Mouse (Mus musculus) thymus, adult 18-20 months (tissue): ENCODE measurements around the gene Gm49345.
A peak's percentile ranks its signal among the peaks of the same experiment; 100 is the strongest.
"Not testable (repeated sequence)": the region's sequence is repeated elsewhere in the genome, so short reads cannot be mapped to it uniquely, and the experiment has no call there.

ENCODE experiments used
- DNase-seq, 2 experiments: peaks; one replicate each; pipeline ENCODE4 v3.0.0; 2022; ENCODE audit warnings: mixed read lengths in 2 of 2

Gm49345 gene

DNA sequence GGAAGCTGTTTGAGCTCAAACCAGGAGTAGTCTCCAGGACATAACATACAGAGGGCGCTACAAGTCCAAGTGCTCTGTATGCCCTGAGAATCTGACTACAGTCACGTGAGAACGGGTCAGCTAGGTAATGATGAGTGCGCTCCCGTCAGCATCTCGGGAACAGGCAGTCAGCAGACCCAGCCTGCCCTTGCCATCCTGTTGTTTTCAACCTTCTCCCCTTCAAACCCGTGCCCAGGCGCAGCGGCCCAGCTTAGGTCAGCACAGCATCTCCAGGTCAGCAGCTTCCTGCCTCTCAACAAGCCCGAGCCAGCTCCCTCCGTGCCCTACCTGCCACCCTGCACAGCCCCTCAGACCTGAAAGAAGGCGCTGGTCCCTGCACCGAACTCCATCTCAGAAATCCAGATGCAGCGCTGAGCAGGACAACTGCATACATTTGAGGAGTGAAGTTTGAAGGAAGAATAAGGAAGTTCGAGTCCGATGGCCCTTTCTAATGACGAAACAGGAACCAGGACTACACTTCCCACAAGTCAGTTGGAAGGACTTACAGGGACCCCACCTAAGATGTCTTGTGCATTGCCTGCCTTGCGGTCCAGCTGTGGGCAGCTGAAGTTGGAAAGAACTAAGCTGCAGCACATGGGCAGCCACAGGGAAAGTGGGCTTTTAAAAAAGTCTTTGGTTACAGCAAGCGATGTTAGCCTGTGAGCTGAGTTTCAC, at the start of gene Gm49345, which contains the start of gene Zfp729a:
TSS of gene Gm49345 (minus strand) at position 476 of the 714 bp plus-strand sequence.
TSS of gene Zfp729a (minus strand) at position 498 of the 714 bp plus-strand sequence.
- peak; percentile 60 to 79 for DNase-seq

DNA sequence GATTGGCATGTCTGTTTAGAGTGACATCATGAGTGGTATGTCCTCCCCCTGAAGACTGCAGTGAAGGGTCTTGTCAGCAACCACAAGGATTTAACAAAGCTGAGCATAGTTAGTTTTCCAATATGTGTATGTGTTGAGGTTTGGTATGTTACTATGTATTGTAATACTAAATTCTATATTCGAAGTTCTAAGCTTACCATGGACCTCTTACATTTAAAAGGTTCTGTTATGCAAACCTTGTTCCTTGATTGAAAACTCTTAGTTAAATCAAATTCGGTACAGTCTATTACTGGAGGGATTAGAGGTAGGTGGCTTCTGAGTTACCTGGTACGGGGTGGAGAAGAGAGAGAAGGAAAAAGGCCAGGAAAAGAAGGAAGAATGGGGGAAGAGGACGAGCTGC, 49.4 kb upstream of the Gm49345 start, which contains the start of gene Zfp738:
TSS of gene Zfp738 (minus strand) at position 101 of the 400 bp plus-strand sequence.
- no peak for DNase-seq

DNA sequence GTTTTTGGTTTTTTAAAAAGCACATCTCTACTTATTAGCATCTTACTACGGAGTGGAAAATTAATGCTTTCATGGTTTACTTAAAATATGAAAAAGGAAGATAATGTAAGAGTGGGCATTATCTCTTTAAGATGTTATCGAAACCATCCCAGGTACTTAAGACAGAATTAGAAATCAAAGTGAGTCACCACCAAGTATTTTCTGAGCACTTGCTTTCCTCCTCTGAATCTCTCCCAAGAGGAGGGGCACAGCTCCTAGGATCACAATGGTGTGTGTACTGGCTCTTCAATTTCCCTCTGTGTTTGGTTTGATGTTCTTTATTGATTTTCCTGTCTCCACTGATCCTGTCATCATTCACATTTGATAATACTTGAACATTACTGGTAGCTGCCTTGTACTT, 46.3 kb upstream of the Gm49345 start:
- DNase-seq, result not testable (repeated sequence)

DNA sequence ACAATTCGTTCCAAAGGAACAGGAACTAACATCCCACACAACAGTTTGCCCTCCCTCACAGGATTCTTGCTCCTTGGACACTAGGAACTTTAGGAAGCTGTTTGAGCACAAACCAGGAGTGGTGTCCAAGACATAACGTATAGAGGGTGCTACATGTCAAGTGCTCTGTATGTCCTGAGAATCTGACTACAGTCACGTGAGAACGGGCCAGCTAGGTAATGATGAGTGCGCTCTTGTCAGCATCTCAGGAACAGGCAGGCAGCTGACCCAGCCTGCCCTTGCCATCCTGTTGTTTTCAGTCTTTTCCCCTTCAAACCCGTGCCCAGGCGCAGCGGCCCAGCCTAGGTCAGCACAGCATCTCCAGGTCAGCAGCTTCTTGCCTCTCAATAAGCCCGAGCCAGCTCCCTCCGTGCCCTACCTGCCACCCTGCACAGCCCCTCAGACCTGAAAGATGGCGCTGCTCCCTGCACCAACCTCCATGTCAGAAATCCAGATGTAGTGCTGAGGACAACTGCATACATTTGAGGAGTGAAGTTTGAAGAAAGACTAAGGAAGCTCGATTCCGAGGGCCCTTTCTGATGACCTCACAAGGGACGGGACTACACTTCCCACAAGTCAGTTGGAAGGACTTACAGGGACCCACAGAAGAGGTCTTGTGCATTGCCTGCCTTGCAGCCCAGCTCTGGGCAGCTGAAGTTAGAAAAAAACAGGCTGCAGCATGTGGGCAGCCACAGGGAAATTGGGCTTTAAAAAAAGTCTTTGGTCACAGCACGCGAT, 45.6 kb upstream of the Gm49345 start:
- peak; percentile 55 to 71 for DNase-seq

DNA sequence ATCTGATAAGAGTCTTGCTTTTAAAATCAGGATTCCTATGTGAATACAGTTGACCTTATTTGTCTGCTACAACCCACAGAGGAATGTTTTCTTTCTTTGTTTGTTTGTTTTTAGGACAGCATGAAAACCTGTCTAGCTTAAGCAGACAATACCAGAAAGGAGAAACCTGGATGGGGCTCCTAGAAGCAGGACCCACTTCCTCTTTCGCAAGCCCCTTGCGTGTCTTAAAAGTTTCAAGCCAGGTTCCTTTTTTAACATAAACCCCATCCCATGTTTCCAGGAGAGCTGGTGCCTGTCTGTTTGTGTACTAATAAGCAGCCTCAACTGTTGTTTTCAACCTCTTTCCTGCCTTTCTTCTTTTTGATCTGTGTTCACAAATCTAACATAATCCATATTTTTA, 37.3 kb upstream of the Gm49345 start:
- DNase-seq, result no peak

DNA sequence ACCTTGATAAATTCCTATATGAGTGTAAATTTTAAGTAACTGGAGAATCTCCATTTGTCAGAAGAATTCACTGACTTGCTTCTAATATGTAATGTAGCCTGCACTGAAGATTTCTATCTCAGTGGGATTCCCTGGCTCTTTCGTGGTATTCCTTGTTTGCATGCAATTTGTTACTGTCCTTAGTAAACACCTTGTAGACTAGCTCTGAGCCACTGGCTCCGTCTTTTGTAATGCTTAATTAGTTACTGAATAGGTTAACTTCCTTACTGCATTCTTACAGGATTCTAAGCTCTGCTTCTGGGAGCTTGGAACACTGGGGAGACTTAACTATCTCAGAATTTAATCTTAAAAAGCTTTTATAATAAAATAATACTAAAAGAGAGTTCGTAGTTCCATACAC, 14.9 kb upstream of the Gm49345 start:
- DNase-seq, result no peak

DNA sequence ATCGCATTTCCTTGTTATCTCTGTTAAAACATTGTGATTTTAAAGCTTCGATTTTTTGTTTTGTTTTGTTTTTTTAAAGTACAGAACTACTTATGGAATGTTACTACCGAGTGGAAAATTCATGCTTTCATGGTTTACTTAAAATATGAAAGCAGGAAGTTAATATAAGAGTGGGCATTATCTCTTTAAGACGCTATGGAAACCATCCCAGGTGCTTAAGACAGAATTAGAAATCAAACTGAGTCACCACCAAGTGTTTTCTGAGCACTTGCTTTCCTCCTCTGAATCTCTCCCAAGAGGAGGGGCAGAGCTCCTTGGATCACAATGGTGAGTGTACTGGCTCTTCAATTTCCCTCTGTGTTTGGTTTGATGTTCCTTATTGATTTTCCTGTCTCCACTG, 27.5 kb downstream of the Gm49345 start:
- no peak for DNase-seq

DNA sequence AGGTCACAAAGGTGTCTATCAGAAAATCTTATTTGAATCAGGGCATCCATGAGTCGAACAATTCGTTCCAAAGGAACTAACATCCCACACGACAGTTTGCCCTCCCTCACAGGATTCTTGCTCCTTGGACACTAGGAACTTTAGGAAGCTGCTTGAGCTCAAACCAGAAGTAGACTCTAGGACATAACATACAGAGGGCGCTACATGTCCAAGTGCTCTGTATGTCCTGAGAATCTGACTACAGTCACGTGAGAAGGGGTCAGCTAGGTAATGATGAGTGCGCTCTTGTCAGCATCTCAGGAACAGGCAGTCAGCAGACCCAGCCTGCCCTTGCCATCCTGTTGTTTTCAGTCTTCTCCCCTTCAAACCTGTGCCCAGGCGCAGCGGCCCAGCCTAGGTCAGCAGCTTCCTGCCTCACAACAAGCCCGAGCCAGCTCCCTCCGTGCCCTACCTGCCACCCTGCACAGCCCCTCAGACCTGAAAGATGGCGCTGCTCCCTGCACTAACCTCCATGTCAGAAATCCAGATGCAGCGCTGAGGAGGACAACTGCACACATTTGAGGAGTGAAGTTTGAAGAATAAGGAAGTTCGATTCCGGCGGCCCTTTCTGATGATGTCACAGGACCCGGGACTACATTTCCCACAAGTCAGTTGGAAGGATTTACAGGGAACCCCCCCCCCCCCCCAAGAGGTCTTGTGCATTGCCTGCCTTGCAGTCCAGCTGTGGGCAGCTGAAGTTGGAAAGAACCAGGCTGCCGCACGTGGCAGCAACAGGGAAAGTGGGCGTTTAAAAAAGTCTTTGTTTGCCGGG, 28.3 kb downstream of the Gm49345 start, which contains the start of gene Zfp729b:
TSS of gene Zfp729b (minus strand) at position 642 of the 811 bp plus-strand sequence.
- DNase-seq, result peak; percentile 73 to 85

DNA sequence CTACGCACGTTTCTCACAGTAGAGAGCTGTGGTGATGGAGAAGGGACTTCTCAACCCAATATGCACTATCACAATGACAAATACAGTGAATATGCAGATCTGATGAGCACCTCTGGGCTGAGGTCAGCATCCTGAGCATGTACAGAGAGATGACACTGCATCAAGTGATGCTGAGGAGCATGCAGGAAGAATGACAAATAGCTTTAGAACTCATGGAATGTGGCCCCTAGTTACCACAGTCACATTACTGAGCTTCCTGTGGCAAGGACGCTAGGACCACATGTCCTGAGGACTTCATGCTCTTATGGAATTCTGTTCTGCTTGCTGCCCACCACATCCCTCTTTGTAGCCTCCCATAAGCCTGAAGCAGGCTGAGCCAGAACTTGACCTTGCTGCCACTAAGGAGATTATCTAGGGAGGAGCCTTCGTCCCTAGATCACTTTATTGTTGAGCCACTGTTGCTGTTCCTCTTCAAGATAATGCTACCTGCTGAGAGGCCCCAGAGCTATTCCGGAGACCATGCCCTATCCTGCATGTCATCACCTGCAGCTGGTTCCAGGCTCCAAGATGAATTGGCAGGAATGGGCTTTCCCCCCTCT, 64.9 kb downstream of the Gm49345 start:
- DNase-seq, result no peak

DNA sequence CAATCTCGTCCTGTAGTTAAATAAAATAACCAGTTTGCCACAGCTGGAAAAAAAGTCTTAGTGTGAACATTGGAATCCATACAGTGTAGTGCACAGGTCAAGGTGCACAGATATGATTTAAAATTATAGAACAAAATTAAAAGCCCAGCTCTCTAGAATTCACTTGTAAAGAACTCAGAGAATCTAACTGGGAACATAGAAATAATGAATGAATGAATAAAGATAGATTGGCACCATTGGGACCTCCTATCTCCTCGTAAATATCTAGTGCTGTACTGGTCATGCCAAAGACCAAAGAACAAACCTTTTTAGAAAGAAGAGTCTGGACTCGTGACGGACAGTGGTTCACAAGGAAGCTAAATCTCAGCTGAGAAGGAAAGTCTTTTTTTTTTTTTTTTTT, 83.8 kb downstream of the Gm49345 start, which contains the start of gene Zfp748:
TSS of gene Zfp748 (minus strand) at position 101 of the 400 bp plus-strand sequence.
- DNase-seq, result no peak

DNA sequence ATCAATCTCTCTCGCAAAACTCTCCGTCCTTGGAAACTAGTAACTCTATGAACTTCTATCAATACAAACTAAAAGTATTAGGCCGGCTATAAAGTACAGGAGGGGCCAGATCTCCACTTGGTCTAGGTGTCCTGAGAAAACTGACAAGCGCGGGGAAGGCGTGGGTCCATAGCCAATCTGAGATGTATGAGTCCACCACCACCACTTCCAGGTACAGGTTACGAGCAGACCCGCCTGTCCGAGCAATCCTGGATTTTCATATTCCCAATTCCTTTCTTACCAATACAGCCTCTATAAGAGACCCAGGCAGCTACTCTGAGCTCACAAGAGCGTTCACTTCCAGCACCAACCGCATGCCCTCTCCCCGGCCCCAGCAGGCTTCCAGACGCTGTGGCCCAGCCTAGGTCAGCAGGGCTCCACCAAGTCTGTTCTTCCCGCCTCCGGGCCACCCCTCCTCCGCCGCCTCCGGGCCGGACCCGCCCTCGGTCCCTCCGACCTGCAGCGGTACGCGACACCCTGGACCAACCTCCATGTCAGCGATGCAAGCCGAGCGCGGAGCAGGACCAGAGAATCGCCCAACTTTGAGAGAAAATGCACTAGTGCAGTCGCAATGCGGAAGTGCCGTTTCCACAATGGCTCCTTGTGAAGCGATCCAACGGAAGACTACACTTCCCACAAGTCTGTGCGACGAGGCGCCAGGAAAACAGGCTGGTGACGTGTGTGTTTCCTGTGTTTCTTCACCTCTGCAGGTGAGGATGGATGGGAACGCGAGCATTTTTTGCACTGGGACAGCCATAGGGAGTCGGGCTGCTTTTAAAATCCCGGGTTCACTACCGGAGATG, 84.8 kb downstream of the Gm49345 start:
- peak; percentile 75 to 87 for DNase-seq

DNA sequence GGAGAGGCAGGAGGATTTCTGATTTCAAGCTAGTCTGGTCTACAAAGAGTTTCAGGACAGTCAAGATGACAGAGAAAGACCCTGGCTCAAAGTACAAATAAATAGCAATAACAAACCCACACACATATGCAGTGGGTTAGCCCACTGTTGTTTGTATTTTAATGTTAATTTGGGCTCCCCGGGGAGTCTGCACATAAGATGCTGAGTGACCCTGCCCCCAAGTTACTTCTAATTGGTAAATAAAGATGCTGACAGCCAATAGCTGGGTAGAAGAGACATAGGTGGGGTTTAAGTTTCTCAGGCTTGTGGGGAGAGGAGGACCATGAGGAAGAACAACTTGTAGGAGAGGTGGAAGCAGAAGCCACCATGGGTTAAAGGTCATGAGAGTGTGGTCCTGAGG, 91.6 kb downstream of the Gm49345 start:
- DNase-seq, result no peak
